Mouse (Mus musculus): ENCODE measurements around the gene Dapk1. TPM values are rescaled to one million over a fixed set of nuclear protein-coding genes. Genes with fewer than 3 reads are reported as not detected.

Dapk1 gene
- polyA plus RNA-seq, 1 experiment, result 37.7 TPM

GRCm38 (mm10) chr13:60809690-60810089 is 207.9 kb downstream of the Dapk1 start:
- no peak for DNase-seq (ENCODE audit: low spot score)

- no peak for DNase-seq (ENCODE audit: low spot score)
These were observed 211.0 kb downstream of the Dapk1 start for GRCm38 (mm10) chr13:60812768-60813167.

Other genes with a start within 250 kb of the Dapk1 start
- gene BC051665, start 184.4 kb downstream of the Dapk1 start, polyA plus RNA-seq (2012; rRNA removed), result not detected in 2 replicates
- gene Ctsll3, start 200.9 kb downstream of the Dapk1 start, polyA plus RNA-seq (2012; rRNA removed), result 0.25 TPM in 1 of 2 replicates, not detected in the other